Mouse (Mus musculus): ENCODE measurements around the gene Vmn1r200. TPM values are rescaled to one million over a fixed set of nuclear protein-coding genes. Genes with fewer than 3 reads are reported as not detected.
"Not testable (repeated sequence)": the region's sequence is repeated elsewhere in the genome, so short reads cannot be mapped to it uniquely, and the experiment has no call there.

Gene Vmn1r200
- not detected in 3 replicates for total RNA-seq (2017)

DNA sequence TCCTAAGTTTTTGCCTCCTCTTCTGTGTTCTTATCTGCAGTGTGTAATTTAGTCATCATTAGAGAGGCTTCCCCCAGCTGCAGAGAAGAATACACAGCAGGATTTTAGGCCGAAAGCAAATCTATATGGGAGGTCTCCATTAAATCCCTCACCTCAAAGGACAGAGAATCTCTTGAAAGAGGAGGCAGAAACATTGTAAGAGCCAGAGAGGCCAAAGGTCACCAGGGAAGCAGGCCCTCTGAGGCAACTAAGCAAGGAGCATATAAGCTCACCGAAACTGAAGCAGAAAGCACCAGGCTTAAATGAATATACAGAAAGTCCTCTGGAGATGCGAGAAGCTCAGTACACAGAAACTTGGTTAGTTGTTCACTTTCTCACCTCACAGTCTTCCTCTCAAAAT is at the start of gene Vmn1r200:
Gene Vmn1r200, plus strand, starts transcription at position 301 of the 400 bp plus-strand sequence.
- no peak for ATAC-seq (replicated peaks; ENCODE audit: insufficient number of reproducible peaks, low FRiP score, low TSS enrichment, poor library complexity, severe bottlenecking)

DNA sequence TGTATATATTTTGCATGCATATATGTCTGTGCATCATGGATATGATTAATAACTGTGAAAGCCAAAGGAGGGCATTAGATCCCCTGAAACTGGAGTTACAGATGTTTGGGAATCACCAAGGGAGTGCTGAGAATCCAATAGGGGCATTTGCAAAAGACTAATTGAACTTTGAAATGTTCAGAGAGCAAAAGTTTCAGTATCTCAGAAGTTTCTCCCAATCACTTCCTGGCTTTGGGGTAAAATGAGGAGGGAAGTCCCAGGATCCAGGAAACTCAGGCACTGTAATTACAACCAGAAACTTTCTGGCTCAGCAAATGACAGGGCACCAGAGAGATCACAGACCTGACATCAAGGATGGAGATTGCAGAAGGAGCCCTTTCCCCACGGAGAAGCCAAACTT is 40.1 kb upstream of the Vmn1r200 start, which contains the start of gene Vmn1r198:
Gene Vmn1r198, plus strand, starts transcription at position 301 of the 400 bp plus-strand sequence.
- no peak for ATAC-seq (replicated peaks; ENCODE audit: insufficient number of reproducible peaks, low FRiP score, low TSS enrichment, poor library complexity, severe bottlenecking)

DNA sequence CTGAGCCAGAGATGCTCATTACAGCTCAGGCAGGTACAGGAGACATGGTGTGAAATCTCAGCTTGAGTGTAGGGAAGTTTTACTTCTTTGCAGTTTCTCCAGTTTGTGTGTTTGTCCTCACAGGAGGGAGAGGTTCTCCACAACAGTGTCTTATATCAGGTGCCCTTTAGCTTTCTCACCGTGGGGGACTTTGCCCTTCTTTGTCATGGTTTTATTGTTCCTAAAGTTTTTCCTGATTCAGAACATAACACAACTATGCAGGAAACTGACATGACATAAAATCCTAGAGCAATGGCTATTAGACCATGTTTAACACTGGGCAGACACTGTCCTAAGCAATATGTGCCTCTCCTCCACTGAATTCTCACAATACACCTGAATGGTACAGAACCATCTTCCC is 39.4 kb upstream of the Vmn1r200 start:
- no peak for ATAC-seq (replicated peaks; ENCODE audit: insufficient number of reproducible peaks, low FRiP score, low TSS enrichment, poor library complexity, severe bottlenecking)

- no peak for ATAC-seq (replicated peaks; ENCODE audit: insufficient number of reproducible peaks, low FRiP score, low TSS enrichment, poor library complexity, severe bottlenecking)
These were observed 10.7 kb upstream of the Vmn1r200 start, which contains the start of gene Vmn1r199 for GRCm38 (mm10) chr13:22379518-22379917. Vmn1r199 (plus strand) TSS chr13:22379818.

- ATAC-seq (replicated peaks; ENCODE audit: insufficient number of reproducible peaks, low FRiP score, low TSS enrichment, poor library complexity, severe bottlenecking) = not testable (repeated sequence)
These were observed 9.0 kb upstream of the Vmn1r200 start for GRCm38 (mm10) chr13:22381128-22381527.

DNA sequence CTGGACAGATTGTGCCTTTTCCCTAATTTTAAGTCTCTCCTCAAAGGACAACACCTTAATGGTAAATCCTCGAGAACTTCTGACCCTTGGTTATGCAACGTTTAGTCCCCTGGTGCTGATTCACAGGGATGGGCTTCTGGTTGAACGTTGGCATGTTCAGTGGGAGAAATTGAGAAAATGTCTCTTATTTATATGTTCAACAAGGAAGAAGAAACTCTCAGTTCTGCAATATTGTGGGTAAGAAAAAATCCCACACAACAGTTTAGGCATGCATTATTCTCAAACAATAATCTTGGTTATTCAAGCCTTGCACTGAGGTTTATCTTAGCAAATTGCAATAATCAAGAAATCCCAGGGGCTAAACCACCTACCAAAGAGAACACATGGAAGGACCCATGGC is 6.8 kb upstream of the Vmn1r200 start:
- no peak for ATAC-seq (replicated peaks; ENCODE audit: insufficient number of reproducible peaks, low FRiP score, low TSS enrichment, poor library complexity, severe bottlenecking)

GRCm38 (mm10) chr13:22387050-22387449 is 3.1 kb upstream of the Vmn1r200 start:
- ATAC-seq (replicated peaks; ENCODE audit: insufficient number of reproducible peaks, low FRiP score, low TSS enrichment, poor library complexity, severe bottlenecking) = no peak

- no peak for ATAC-seq (replicated peaks; ENCODE audit: insufficient number of reproducible peaks, low FRiP score, low TSS enrichment, poor library complexity, severe bottlenecking)
These were observed 12.8 kb downstream of the Vmn1r200 start for GRCm38 (mm10) chr13:22402978-22403377.

Other genes starting within 250 kb of the Vmn1r200 start
- gene Vmn1r191, start 206.4 kb upstream of the Vmn1r200 start, total RNA-seq (2017) = not detected in 3 replicates
- gene Vmn1r192, start 199.2 kb upstream of the Vmn1r200 start, total RNA-seq (2017) = not detected in 3 replicates
- gene Vmn1r193, start 167.2 kb upstream of the Vmn1r200 start, total RNA-seq (2017) = not detected in 3 replicates
- gene Vmn1r194, start 146.2 kb upstream of the Vmn1r200 start, total RNA-seq (2017) = not detected in 3 replicates
- not detected in 3 replicates for gene Vmn1r195, start 119.9 kb upstream of the Vmn1r200 start, total RNA-seq (2017)
- not detected in 3 replicates for gene Vmn1r196, start 100.5 kb upstream of the Vmn1r200 start, total RNA-seq (2017)
- not detected in 3 replicates for gene Vmn1r197, start 65.8 kb upstream of the Vmn1r200 start, total RNA-seq (2017)
- not detected in 3 replicates for gene Vmn1r198, start 40.0 kb upstream of the Vmn1r200 start, total RNA-seq (2017)
- gene Vmn1r199, start 10.6 kb upstream of the Vmn1r200 start, total RNA-seq (2017) = not detected in 3 replicates
- not detected in 3 replicates for gene Vmn1r201, start 81.5 kb downstream of the Vmn1r200 start, total RNA-seq (2017)
- not detected in 3 replicates for gene Vmn1r202, start 115.0 kb downstream of the Vmn1r200 start, total RNA-seq (2017)
- gene Vmn1r203, start 127.7 kb downstream of the Vmn1r200 start, total RNA-seq (2017) = 0.10 to 0.29 TPM in 2 of 3 replicates, not detected in the other
- gene Vmn1r204, start 162.8 kb downstream of the Vmn1r200 start, total RNA-seq (2017) = not detected in 3 replicates
- not detected in 3 replicates for gene Vmn1r205, start 202.6 kb downstream of the Vmn1r200 start, total RNA-seq (2017)
- 0.21 TPM in 1 of 3 replicates, not detected in the others for gene Vmn1r206, start 233.9 kb downstream of the Vmn1r200 start, total RNA-seq (2017)

Measured in monocyte, adult 5-6 weeks (primary cell).